In genomic region chr7:35277433-35277832, GRCm38 (mm10) we compare ENCODE assay signal across 16 mouse cellular contexts. TPM values are rescaled to one million over a fixed set of nuclear protein-coding genes. Genes with fewer than 3 reads are reported as not detected.
A peak's percentile ranks its signal among the peaks of the same experiment; 100 is the strongest.
DNase-seq lines count a peak whose midpoint lies in the region; ATAC-seq and TF ChIP-seq lines count a peak whose summit lies in the region.
"Had no signal": no experiment of that assay in that cellular context is flagged by ENCODE, and none has a peak within 500 bp of the region (broad histone marks: within the 10 kb centered on the region; RNA-seq: fewer than 3 reads in every experiment).

No protein-coding gene starts in this region.

- no peak overlapping the region for H3K4me2 ChIP-seq in hindbrain, embryonic 11.5 days (replicated peaks; ENCODE audit: low read depth, low read length)
- no peak overlapping the region for H3K4me2 ChIP-seq in midbrain, embryonic 11.5 days
- H3K4me2 ChIP-seq: kidney, embryonic 15.5 days had no signal

- no peaks in the 10 kb centered on the region for H3K27me3 ChIP-seq in hindbrain, embryonic 11.5 days (ENCODE audit: control insufficient read depth, insufficient read depth, low read length)
- no peaks in the 10 kb centered on the region for H3K27me3 ChIP-seq in midbrain, embryonic 11.5 days (ENCODE audit: control insufficient read depth, insufficient read depth, low read length)
- H3K27me3 ChIP-seq in kidney, adult 2 months (replicated peaks; ENCODE audit: control insufficient read depth, insufficient read depth, low read length): no peaks in the 10 kb centered on the region
- H3K27me3 ChIP-seq: kidney, embryonic 15.5 days had no signal

- H3K36me3 ChIP-seq in hindbrain, embryonic 11.5 days (ENCODE audit: control insufficient read depth, insufficient read depth, low read length): peaks cover 15% of the 10 kb centered on the region
- peaks cover 20% of the 10 kb centered on the region for H3K36me3 ChIP-seq in midbrain, embryonic 11.5 days (ENCODE audit: control insufficient read depth, insufficient read depth, low read length)
- H3K36me3 ChIP-seq in kidney, adult 2 months (ENCODE audit: control insufficient read depth, insufficient read depth, low read length): peaks cover 9% of the 10 kb centered on the region

- no peak for TF ChIP-seq POLR2A in kidney, adult 2 months (IDR thresholded peaks at IDR 0.05; ENCODE audit: low read depth, low read length)

- no peak overlapping the region for H3K4me3 ChIP-seq in hindbrain, embryonic 11.5 days (ENCODE audit: low read depth, low read length)
- no peak overlapping the region for H3K4me3 ChIP-seq in midbrain, embryonic 11.5 days (ENCODE audit: low read depth, low read length)
- no peak overlapping the region for H3K4me3 ChIP-seq in kidney, adult 2 months (ENCODE audit: insufficient read depth, low read depth, low read length)
- H3K4me3 ChIP-seq: erythroblast, embryonic 14.5 days; kidney, embryonic 15.5 days had no signal

- intact Hi-C loops in left cerebral cortex, postnatal 14 days (cut with DNase I): no loop called here
- intact Hi-C loops in left cerebral cortex, postnatal 36 days (cut with DNase I): no loop called here

- H3K9ac ChIP-seq in hindbrain, embryonic 11.5 days (ENCODE audit: low read depth, low read length): no peak overlapping the region
- no peak overlapping the region for H3K9ac ChIP-seq in midbrain, embryonic 11.5 days (ENCODE audit: low read length)
- H3K9ac ChIP-seq: kidney, embryonic 15.5 days had no signal

- H3K4me1 ChIP-seq in hindbrain, embryonic 11.5 days (replicated peaks; ENCODE audit: control insufficient read depth, insufficient read depth, low read length): no peaks in the 10 kb centered on the region
- peaks cover 4% of the 10 kb centered on the region; the same call in 1 of the 2 replicates for H3K4me1 ChIP-seq in midbrain, embryonic 11.5 days (ENCODE audit: control insufficient read depth, insufficient read depth, low read length)
- no peaks in the 10 kb centered on the region for H3K4me1 ChIP-seq in kidney, adult 2 months (ENCODE audit: control insufficient read depth, insufficient read depth, low read length)
- H3K4me1 ChIP-seq: kidney, embryonic 15.5 days had no signal

- no peak for TF ChIP-seq CTCF in kidney, adult 2 months (conservative IDR thresholded peaks at IDR 0.05; ENCODE audit: insufficient read depth, insufficient read length, low read depth, low read length)

- peaks cover 11% of the 10 kb centered on the region; the same call in 1 of the 2 replicates for H3K9me3 ChIP-seq in hindbrain, embryonic 11.5 days (ENCODE audit: control insufficient read depth, low read length)
- peaks cover 17% of the 10 kb centered on the region for H3K9me3 ChIP-seq in midbrain, embryonic 11.5 days (ENCODE audit: control insufficient read depth, low read length)

- ATAC-seq in hindbrain, embryonic 11.5 days (ENCODE audit: low FRiP score): peak; percentile 49; the same call in 1 of the 2 replicates
- peak; percentile 74 for ATAC-seq in midbrain, embryonic 11.5 days (ENCODE audit: low FRiP score)

- WGBS in hindbrain, embryonic 11.5 days: 61% methylated on average over 4 of the region's 4 CpGs
- WGBS in midbrain, embryonic 11.5 days: 38% methylated on average over 4 of the region's 4 CpGs
- WGBS in kidney, adult 2 months: 84% methylated on average over 4 of the region's 4 CpGs

- DNase-seq in left cerebral cortex, postnatal 14 days (ENCODE audit: low spot score in 2 of 2): peak; percentile 19 to 45
- no peak for DNase-seq in left cerebral cortex, postnatal 36 days (ENCODE audit: low spot score in 2 of 2)
- peak; percentile 25 for DNase-seq in hindbrain, embryonic 11.5 days (ENCODE audit: low spot score)
- DNase-seq in midbrain, embryonic 11.5 days (ENCODE audit: low spot score, missing footprints): no peak
- no peak for DNase-seq in kidney, postnatal 36 days
- DNase-seq in kidney, adult 2 months: no peak
- DNase-seq in right cerebral cortex, adult 18-20 months: no peak
- no peak for DNase-seq in heart, adult 11 months
- DNase-seq: cerebellum, adult 8-10 months; heart, adult 18-20 months; liver; lung, adult 2 months; lung, postnatal 4 days; thymus, postnatal 4 days had no signal

- no peak overlapping the region for H3K27ac ChIP-seq in hindbrain, embryonic 11.5 days (ENCODE audit: low read depth, low read length)
- H3K27ac ChIP-seq in midbrain, embryonic 11.5 days (ENCODE audit: low read depth, low read length): no peak overlapping the region
- H3K27ac ChIP-seq in kidney, adult 2 months (ENCODE audit: insufficient read depth, low read depth, low read length): no peak overlapping the region
- H3K27ac ChIP-seq: kidney, embryonic 15.5 days had no signal

RNA-seq across cellular contexts. Expression of gene Gpatch1, which starts 40.8 kb away (rescaled TPM):
- total RNA-seq in left cerebral cortex, postnatal 14 days (2021): 10 to 100 TPM; 22.8 to 23.7 TPM
- total RNA-seq in left cerebral cortex, postnatal 36 days (2021): 10 to 100 TPM; 22.2 to 28.9 TPM
- polyA plus RNA-seq in hindbrain, embryonic 11.5 days (2014; fragmentation: Nextera tagmentation; extraction: Ambion mirVana): 18.1 and 19.5 TPM in 2 replicates
- 19.4 and 20.2 TPM in 2 replicates for polyA plus RNA-seq in midbrain, embryonic 11.5 days (2014; fragmentation: Nextera tagmentation; extraction: Ambion mirVana)
- 4.2 and 5.3 TPM in 2 replicates for polyA plus RNA-seq in kidney, adult 2 months (2012; rRNA removed)

RNA-seq across cellular contexts. Expression of gene Rhpn2, which starts 56.5 kb away (rescaled TPM):
- 1 to 10 TPM; 2.5 to 2.7 TPM for total RNA-seq in left cerebral cortex, postnatal 14 days (2021)
- total RNA-seq in left cerebral cortex, postnatal 36 days (2021): 1 to 10 TPM; 4.8 to 5.1 TPM
- 3.1 and 3.7 TPM in 2 replicates for polyA plus RNA-seq in hindbrain, embryonic 11.5 days (2014; fragmentation: Nextera tagmentation; extraction: Ambion mirVana)
- polyA plus RNA-seq in midbrain, embryonic 11.5 days (2014; fragmentation: Nextera tagmentation; extraction: Ambion mirVana): 1.9 and 2.2 TPM in 2 replicates
- 7.5 and 8.7 TPM in 2 replicates for polyA plus RNA-seq in kidney, adult 2 months (2012; rRNA removed)

Comparison
In these comparisons a context has a peak if more than half of its experiments do, and no peak if none do; other contexts are left out.
1. DNase-seq: peak in left cerebral cortex, postnatal 14 days (2 of 2) and hindbrain, embryonic 11.5 days (single experiment); none in left cerebral cortex, postnatal 36 days (0 of 2), midbrain, embryonic 11.5 days (single experiment), kidney, postnatal 36 days (0 of 2), kidney, adult 2 months (single experiment), right cerebral cortex, adult 18-20 months (single experiment) and heart, adult 11 months (single experiment).